Mouse (Mus musculus) intestine, embryonic 15.5 days (tissue): Measurements from ENCODE around the gene Cul9. TPM values are rescaled to one million over a fixed set of nuclear protein-coding genes. Genes with fewer than 3 reads are reported as not detected.

Experiments used
- ATAC-seq: fragments of 200-750 bp; cut with Nextera tagmentation; 2 replicates; pipeline ENCODE4 v1.8.0; 2017; ENCODE audit warnings: moderate TSS enrichment, moderate library complexity
- H3K27ac ChIP-seq: fragments of 300-500 bp; sonication (generic); 2 replicates; pipeline ENCODE4 v1.5.1; 2015; ENCODE audit warnings: mild to moderate bottlenecking, inconsistent platforms
- H3K27me3 ChIP-seq: fragments of 300-500 bp; sonication (generic); replicated peaks from 2 replicates; pipeline ENCODE4 v1.6.1; 2015; ENCODE audit warnings: inconsistent platforms
- H3K36me3 ChIP-seq: fragments of 300-500 bp; sonication (generic); 2 replicates; pipeline ENCODE4 v1.6.1; 2015; ENCODE audit warnings: inconsistent platforms
- H3K4me1 ChIP-seq: fragments of 300-500 bp; sonication (generic); replicated peaks from 2 replicates; pipeline ENCODE4 v1.6.1; 2015; ENCODE audit warnings: inconsistent platforms
- H3K4me2 ChIP-seq: fragments of 300-500 bp; sonication (generic); replicated peaks from 2 replicates; pipeline ENCODE4 v1.6.1; 2015; ENCODE audit warnings: mild to moderate bottlenecking, inconsistent platforms
- H3K4me3 ChIP-seq: fragments of 300-500 bp; sonication (generic); replicated peaks from 2 replicates; pipeline ENCODE4 v1.5.1; 2015; ENCODE audit warnings: inconsistent platforms
- H3K9ac ChIP-seq: fragments of 300-500 bp; sonication (generic); 2 replicates; pipeline ENCODE4 v1.6.1; 2015; ENCODE audit warnings: inconsistent platforms
- H3K9me3 ChIP-seq: fragments of 300-500 bp; sonication (generic); 2 replicates; pipeline ENCODE4 v1.6.1; 2016; ENCODE audit warnings: inconsistent platforms
- WGBS: fragments of 180-500 bp; shearing (Covaris S2); methylation state at CpG from one replicate; pipeline ENCODE4 v1.1.7; 2015; 5-methylcytosine and 5-hydroxymethylcytosine counted together
- polyA plus RNA-seq: library from polyadenylated mRNA; unstranded; fragments of >200 nt; fragmentation: Nextera tagmentation; extraction: Ambion mirVana; gene quantifications from 2 replicates; pipeline ENCODE4 v1.2.1, GENCODE M21; 2015

Gene Cul9
- 2.8 and 3.4 TPM in 2 replicates for polyA plus RNA-seq

GRCm38 (mm10) chr17:46545813-46546564, at the start of gene Cul9:
TSS of gene Cul9 (minus strand) at chr17:46546388.
- ATAC-seq, result peak; percentile 50

GRCm38 (mm10) chr17:46595336-46595735, 49.1 kb upstream of the Cul9 start:
- peaks cover 1% of the 10 kb centered on the region; the same call in 1 of the 2 replicates for H3K36me3 ChIP-seq
- peak overlapping the region; percentile 55; the same call in 1 of the 2 replicates for H3K27ac ChIP-seq
- no peaks in the 10 kb centered on the region for H3K27me3 ChIP-seq
- no peak overlapping the region for H3K9ac ChIP-seq
- H3K4me2 ChIP-seq, result no peak overlapping the region
- 78% methylated on average over 6 of the region's 6 CpGs for WGBS
- no peak overlapping the region for H3K4me3 ChIP-seq
- no peak for ATAC-seq
- H3K4me1 ChIP-seq, result peaks cover 26% of the 10 kb centered on the region
- H3K9me3 ChIP-seq, result no peaks in the 10 kb centered on the region

More at GRCm38 (mm10) chr17:46545813-46546564, at the start of gene Cul9:
- Histone ChIP-seq H3K9me3 (no peaks in the 10 kb centered on the region), H3K27ac (no peak within 1 kb of the TSS), H3K4me3 (peak within 1 kb of the TSS; percentile 58), H3K4me1 (peaks cover 18% of the 10 kb centered on the region), H3K4me2 (peak within 1 kb of the TSS; percentile 95), H3K36me3 (peaks cover 20% of the 10 kb centered on the region), H3K9ac (peak within 1 kb of the TSS; percentile 55), H3K27me3 (no peaks in the 10 kb centered on the region)
- WGBS, result 5% methylated on average over 49 of the region's 49 CpGs

- H3K9me3 ChIP-seq, result no peaks in the 10 kb centered on the region
- peak overlapping the region; percentile 55; the same call in 1 of the 2 replicates for H3K27ac ChIP-seq
- no peak overlapping the region; the same call in 1 of the 2 replicates for H3K4me3 ChIP-seq
- no peaks in the 10 kb centered on the region for H3K27me3 ChIP-seq
- H3K36me3 ChIP-seq, result peaks cover 8% of the 10 kb centered on the region; the same call in 1 of the 2 replicates
- peak; percentile 49; the same call in 1 of the 2 replicates for ATAC-seq
- 34% methylated on average over 9 of the region's 9 CpGs for WGBS
- H3K4me1 ChIP-seq, result peaks cover 30% of the 10 kb centered on the region
- H3K4me2 ChIP-seq, result no peak overlapping the region; the same call in 1 of the 2 replicates
- no peak overlapping the region for H3K9ac ChIP-seq
Measured at GRCm38 (mm10) chr17:46594606-46595005, 48.4 kb upstream of the Cul9 start.

GRCm38 (mm10) chr17:46593124-46593523, 46.9 kb upstream of the Cul9 start:
- WGBS, result 88% methylated on average over 4 of the region's 4 CpGs
- H3K27me3 ChIP-seq, result no peaks in the 10 kb centered on the region
- H3K4me1 ChIP-seq, result peaks cover 30% of the 10 kb centered on the region
- no peaks in the 10 kb centered on the region for H3K9me3 ChIP-seq
- no peak overlapping the region for H3K4me3 ChIP-seq
- no peak overlapping the region for H3K27ac ChIP-seq
- no peak overlapping the region for H3K4me2 ChIP-seq
- H3K9ac ChIP-seq, result no peak overlapping the region
- ATAC-seq, result no peak
- peaks cover 11% of the 10 kb centered on the region; the same call in 1 of the 2 replicates for H3K36me3 ChIP-seq

DNA sequence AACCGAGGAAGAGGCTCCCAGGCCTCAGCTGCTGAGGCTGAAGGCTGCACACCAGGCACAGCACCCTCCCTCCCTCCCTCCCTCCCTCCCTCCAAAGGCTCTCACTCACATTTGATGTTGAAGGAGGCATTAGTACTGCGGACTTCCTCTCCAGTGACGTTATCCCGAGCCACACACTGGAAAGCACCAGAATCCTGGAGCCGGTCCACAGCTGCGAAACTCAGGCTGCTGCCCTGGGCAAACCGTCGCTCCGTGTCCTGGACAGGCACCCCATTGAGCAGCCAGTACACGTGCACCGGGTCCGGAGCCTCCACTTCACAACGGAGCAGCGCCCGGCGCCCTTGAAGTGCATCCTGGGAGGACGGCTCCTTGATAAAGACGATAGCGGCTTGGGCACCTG, 45.2 kb upstream of the Cul9 start:
- ATAC-seq, result 0 out of 2 replicates have a peak, but pooled peaks have one; percentile 21
- no peak overlapping the region for H3K9ac ChIP-seq
- H3K27ac ChIP-seq, result no peak overlapping the region
- H3K36me3 ChIP-seq, result peaks cover 14% of the 10 kb centered on the region
- no peaks in the 10 kb centered on the region for H3K9me3 ChIP-seq
- H3K4me2 ChIP-seq, result no peak overlapping the region
- peaks cover 30% of the 10 kb centered on the region for H3K4me1 ChIP-seq
- no peak overlapping the region for H3K4me3 ChIP-seq
- H3K27me3 ChIP-seq, result no peaks in the 10 kb centered on the region
- 77% methylated on average over 19 of the region's 19 CpGs for WGBS

GRCm38 (mm10) chr17:46590439-46590838, 44.3 kb upstream of the Cul9 start:
- H3K4me3 ChIP-seq, result no peak overlapping the region
- H3K36me3 ChIP-seq, result peaks cover 14% of the 10 kb centered on the region
- H3K27me3 ChIP-seq, result no peaks in the 10 kb centered on the region
- H3K4me1 ChIP-seq, result peaks cover 30% of the 10 kb centered on the region
- ATAC-seq, result peak; percentile 52
- H3K4me2 ChIP-seq, result 0 out of 2 replicates have a peak overlapping the region, but pooled peaks have one; percentile 2
- H3K9me3 ChIP-seq, result no peaks in the 10 kb centered on the region
- H3K27ac ChIP-seq, result no peak overlapping the region; the same call in 1 of the 2 replicates
- WGBS, result 65% methylated on average over 7 of the region's 7 CpGs
- no peak overlapping the region for H3K9ac ChIP-seq

- Histone ChIP-seq H3K9me3 (no peaks in the 10 kb centered on the region), H3K27me3 (no peaks in the 10 kb centered on the region), H3K4me2 (no peak overlapping the region), H3K4me3 (no peak overlapping the region), H3K4me1 (peaks cover 24% of the 10 kb centered on the region), H3K27ac (no peak overlapping the region; the same call in 1 of the 2 replicates), H3K36me3 (peaks cover 14% of the 10 kb centered on the region), H3K9ac (no peak overlapping the region; the same call in 1 of the 2 replicates)
- WGBS, result 84% methylated on average over 16 of the region's 16 CpGs
- no peak for ATAC-seq
Measured at GRCm38 (mm10) chr17:46589635-46590314, 43.6 kb upstream of the Cul9 start.

GRCm38 (mm10) chr17:46588913-46589312, 42.7 kb upstream of the Cul9 start:
- 91% methylated on average over 6 of the region's 6 CpGs for WGBS
- peaks cover 19% of the 10 kb centered on the region for H3K4me1 ChIP-seq
- H3K27me3 ChIP-seq, result no peaks in the 10 kb centered on the region
- H3K4me3 ChIP-seq, result no peak overlapping the region
- no peak overlapping the region for H3K4me2 ChIP-seq
- no peaks in the 10 kb centered on the region for H3K9me3 ChIP-seq
- H3K27ac ChIP-seq, result no peak overlapping the region
- H3K9ac ChIP-seq, result no peak overlapping the region
- no peak for ATAC-seq
- peaks cover 14% of the 10 kb centered on the region for H3K36me3 ChIP-seq

GRCm38 (mm10) chr17:46588173-46588572, 42.0 kb upstream of the Cul9 start:
- no peak overlapping the region for H3K27ac ChIP-seq
- peaks cover 14% of the 10 kb centered on the region for H3K36me3 ChIP-seq
- H3K9ac ChIP-seq, result no peak overlapping the region
- 77% methylated on average over 9 of the region's 9 CpGs for WGBS
- H3K4me3 ChIP-seq, result no peak overlapping the region
- H3K4me2 ChIP-seq, result no peak overlapping the region
- ATAC-seq, result no peak
- H3K9me3 ChIP-seq, result no peaks in the 10 kb centered on the region
- peaks cover 15% of the 10 kb centered on the region for H3K4me1 ChIP-seq
- no peaks in the 10 kb centered on the region for H3K27me3 ChIP-seq

- Histone ChIP-seq H3K36me3 (peaks cover 23% of the 10 kb centered on the region), H3K4me3 (no peak overlapping the region), H3K9ac (no peak overlapping the region), H3K27ac (no peak overlapping the region), H3K4me2 (no peak overlapping the region), H3K27me3 (no peaks in the 10 kb centered on the region), H3K9me3 (no peaks in the 10 kb centered on the region), H3K4me1 (0 out of 2 replicates have a peak, but pooled peaks cover 5% of the 10 kb centered on the region)
- ATAC-seq, result no peak
- WGBS, result 91% methylated on average over 8 of the region's 8 CpGs
Measured at GRCm38 (mm10) chr17:46586327-46586726, 40.1 kb upstream of the Cul9 start.

- Histone ChIP-seq H3K4me3 (no peak overlapping the region), H3K4me1 (no peaks in the 10 kb centered on the region), H3K9ac (no peak overlapping the region), H3K27me3 (no peaks in the 10 kb centered on the region), H3K27ac (no peak overlapping the region), H3K9me3 (no peaks in the 10 kb centered on the region), H3K4me2 (no peak overlapping the region), H3K36me3 (peaks cover 40% of the 10 kb centered on the region)
- no peak for ATAC-seq
- 64% methylated on average over 5 of the region's 5 CpGs for WGBS
Measured at GRCm38 (mm10) chr17:46578650-46579049, 32.5 kb upstream of the Cul9 start.

GRCm38 (mm10) chr17:46576070-46576469, 29.9 kb upstream of the Cul9 start:
- H3K27ac ChIP-seq, result no peak overlapping the region
- no peaks in the 10 kb centered on the region for H3K27me3 ChIP-seq
- no peak overlapping the region for H3K4me3 ChIP-seq
- no peaks in the 10 kb centered on the region for H3K4me1 ChIP-seq
- H3K9ac ChIP-seq, result no peak overlapping the region
- 86% methylated on average over 13 of the region's 13 CpGs for WGBS
- no peak for ATAC-seq
- no peak overlapping the region for H3K4me2 ChIP-seq
- peaks cover 45% of the 10 kb centered on the region for H3K36me3 ChIP-seq
- H3K9me3 ChIP-seq, result no peaks in the 10 kb centered on the region
